Comparison of ENCODE assay signal across 10 mouse cellular contexts in genomic region chr2:134067910-134068335, GRCm38 (mm10).
DNase-seq lines count a peak whose midpoint lies in the region; ATAC-seq lines count a peak whose summit lies in the region.
"Had no signal": no experiment of that assay in that cellular context is flagged by ENCODE, and none has a peak within 500 bp of the region (broad histone marks: within the 10 kb centered on the region; RNA-seq: fewer than 3 reads in every experiment).

No protein-coding gene starts in this region.

- 73% methylated on average over 8 of the region's 8 CpGs for WGBS in limb, embryonic 13.5 days
- WGBS in limb, embryonic 10.5 days = 86% methylated on average over 8 of the region's 8 CpGs
- WGBS in embryonic facial prominence, embryonic 10.5 days = 54% methylated on average over 8 of the region's 8 CpGs
- 50% methylated on average over 8 of the region's 8 CpGs for WGBS in hindbrain, embryonic 13.5 days
- WGBS in midbrain, embryonic 16.5 days = 7% methylated on average over 8 of the region's 8 CpGs

- no peaks in the 10 kb centered on the region for H3K27me3 ChIP-seq in limb, embryonic 13.5 days
- no peaks in the 10 kb centered on the region for H3K27me3 ChIP-seq in limb, embryonic 10.5 days (ENCODE audit: low read depth, poor library complexity, severe bottlenecking)
- H3K27me3 ChIP-seq in embryonic facial prominence, embryonic 10.5 days (replicated peaks; ENCODE audit: low read depth, poor library complexity, severe bottlenecking) = no peaks in the 10 kb centered on the region
- H3K27me3 ChIP-seq in hindbrain, embryonic 13.5 days = no peaks in the 10 kb centered on the region
- H3K27me3 ChIP-seq in midbrain, embryonic 16.5 days (ENCODE audit: control insufficient read depth, insufficient read depth, low read depth, low read length) = no peaks in the 10 kb centered on the region

- peak; percentile 40; the same call in 1 of the 2 replicates for ATAC-seq in limb, embryonic 13.5 days (ENCODE audit: low FRiP score, low read depth)
- peak; percentile 54; the same call in 1 of the 2 replicates for ATAC-seq in hindbrain, embryonic 13.5 days (ENCODE audit: low FRiP score)
- ATAC-seq in midbrain, embryonic 16.5 days = peak; percentile 90
- ATAC-seq: inflammation-experienced regulatory T-cells, adult 6 months had no signal

- no peak overlapping the region for H3K4me3 ChIP-seq in limb, embryonic 13.5 days
- no peak overlapping the region for H3K4me3 ChIP-seq in limb, embryonic 10.5 days
- no peak overlapping the region for H3K4me3 ChIP-seq in embryonic facial prominence, embryonic 10.5 days
- H3K4me3 ChIP-seq in hindbrain, embryonic 13.5 days = no peak overlapping the region
- H3K4me3 ChIP-seq in midbrain, embryonic 16.5 days (ENCODE audit: low read depth, low read length) = no peak overlapping the region
- H3K4me3 ChIP-seq: heart, adult 2 months had no signal

- H3K36me3 ChIP-seq in limb, embryonic 13.5 days = no peaks in the 10 kb centered on the region
- no peaks in the 10 kb centered on the region for H3K36me3 ChIP-seq in limb, embryonic 10.5 days
- no peaks in the 10 kb centered on the region for H3K36me3 ChIP-seq in embryonic facial prominence, embryonic 10.5 days (replicated peaks)
- H3K36me3 ChIP-seq in hindbrain, embryonic 13.5 days = no peaks in the 10 kb centered on the region
- no peaks in the 10 kb centered on the region for H3K36me3 ChIP-seq in midbrain, embryonic 16.5 days (ENCODE audit: control insufficient read depth, insufficient read depth, low read length)

- H3K9ac ChIP-seq in limb, embryonic 13.5 days = no peak overlapping the region
- H3K9ac ChIP-seq in hindbrain, embryonic 13.5 days = no peak overlapping the region
- no peak overlapping the region for H3K9ac ChIP-seq in midbrain, embryonic 16.5 days (ENCODE audit: low read depth, low read length)

- H3K27ac ChIP-seq in limb, embryonic 13.5 days = peak overlapping the region; percentile 6; the same call in 1 of the 2 replicates
- no peak overlapping the region for H3K27ac ChIP-seq in limb, embryonic 10.5 days
- H3K27ac ChIP-seq in embryonic facial prominence, embryonic 10.5 days (replicated peaks) = no peak overlapping the region
- no peak overlapping the region for H3K27ac ChIP-seq in hindbrain, embryonic 13.5 days
- peak overlapping the region; percentile 38 for H3K27ac ChIP-seq in midbrain, embryonic 16.5 days (ENCODE audit: low read length)
- H3K27ac ChIP-seq: heart, adult 2 months had no signal

- no peak for DNase-seq in limb, embryonic 10.5 days (ENCODE audit: low spot score)
- peak; percentile 52 for DNase-seq in embryonic facial prominence, embryonic 10.5 days (ENCODE audit: low spot score)
- no peak for DNase-seq in frontal cortex, postnatal 36 days (ENCODE audit: low spot score in 2 of 2)
- no peak for DNase-seq in right cerebral cortex, postnatal 25 days
- no peak for DNase-seq in cerebellum, postnatal 25 days
- DNase-seq: heart, adult 2 months had no signal

- H3K4me2 ChIP-seq in limb, embryonic 13.5 days (replicated peaks) = no peak overlapping the region
- no peak overlapping the region for H3K4me2 ChIP-seq in hindbrain, embryonic 13.5 days
- peak overlapping the region; percentile 40 for H3K4me2 ChIP-seq in midbrain, embryonic 16.5 days (ENCODE audit: low read length)

- H3K4me1 ChIP-seq in limb, embryonic 13.5 days = no peaks in the 10 kb centered on the region
- no peaks in the 10 kb centered on the region for H3K4me1 ChIP-seq in limb, embryonic 10.5 days
- H3K4me1 ChIP-seq in embryonic facial prominence, embryonic 10.5 days = peaks cover 3% of the 10 kb centered on the region; the same call in 1 of the 2 replicates
- no peaks in the 10 kb centered on the region for H3K4me1 ChIP-seq in hindbrain, embryonic 13.5 days (replicated peaks)
- peaks cover 5% of the 10 kb centered on the region for H3K4me1 ChIP-seq in midbrain, embryonic 16.5 days (ENCODE audit: control insufficient read depth, insufficient read depth, low read length)

- no peaks in the 10 kb centered on the region for H3K9me3 ChIP-seq in limb, embryonic 13.5 days
- no peaks in the 10 kb centered on the region for H3K9me3 ChIP-seq in limb, embryonic 10.5 days (replicated peaks)
- H3K9me3 ChIP-seq in embryonic facial prominence, embryonic 10.5 days = no peaks in the 10 kb centered on the region
- no peaks in the 10 kb centered on the region; the same call in 1 of the 2 replicates for H3K9me3 ChIP-seq in hindbrain, embryonic 13.5 days
- H3K9me3 ChIP-seq in midbrain, embryonic 16.5 days (replicated peaks; ENCODE audit: control insufficient read depth, low read length, poor library complexity, severe bottlenecking) = no peaks in the 10 kb centered on the region

Comparison
In these comparisons a context has a peak if more than half of its experiments do, and no peak if none do; other contexts are left out.
1. H3K27ac ChIP-seq: peak in limb, embryonic 13.5 days (single experiment) and midbrain, embryonic 16.5 days (single experiment); none in limb, embryonic 10.5 days (single experiment), embryonic facial prominence, embryonic 10.5 days (single experiment) and hindbrain, embryonic 13.5 days (single experiment).
2. ATAC-seq: peak in every context shown above with its lines; median percentile 90 in midbrain, embryonic 16.5 days; 54 in hindbrain, embryonic 13.5 days; 40 in limb, embryonic 13.5 days.